Mouse (Mus musculus) layer of hippocampus, postnatal 25 days (tissue): ENCODE measurements around the gene Aatk. TPM values are rescaled to one million over a fixed set of nuclear protein-coding genes. Genes with fewer than 3 reads are reported as not detected.
A peak's percentile ranks its signal among the peaks of the same experiment; 100 is the strongest.

Experiments used
- DNase-seq, 2 experiments: peaks; one replicate each; pipeline ENCODE4 v3.0.0; 2022; ENCODE audit warnings: mixed read lengths in 2 of 2, low spot score in 1 of 2; ENCODE audit errors: extremely low spot score in 1 of 2
- total RNA-seq, 2 experiments: library from RNA; stranded (reverse); gene quantifications; 2 replicates each; pipeline ENCODE4 v1.2.3; 2021

Gene Aatk
- total RNA-seq, 2 experiments from 2014 or later = 221 to 225 TPM

DNA sequence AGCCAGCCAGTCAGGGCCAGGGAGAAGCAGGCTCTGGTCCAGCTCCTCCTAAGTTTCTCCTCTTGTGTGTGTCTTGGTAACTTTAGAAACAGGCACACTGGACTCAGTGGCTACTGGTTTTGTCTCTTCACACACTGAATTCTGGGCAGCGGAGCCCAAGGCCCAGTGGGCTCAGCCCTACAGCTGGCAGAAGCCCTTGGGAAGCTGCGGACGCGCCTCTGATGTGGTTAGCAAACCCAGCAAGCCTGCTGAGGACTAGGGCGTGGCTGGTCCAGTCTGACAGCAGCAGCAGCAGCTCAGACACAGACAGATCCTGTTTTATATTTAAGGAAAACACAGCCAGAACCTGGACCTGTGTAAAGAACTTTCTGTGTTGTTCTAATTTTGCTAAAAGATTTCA lies 44.9 kb downstream of the Aatk start:
- DNase-seq = no peak

GRCm38 (mm10) chr11:119997351-119997750 lies 49.6 kb downstream of the Aatk start:
- DNase-seq = no peak

- peak; percentile 97 to 99 for DNase-seq
Observed at GRCm38 (mm10) chr11:119991338-119991678, 55.7 kb downstream of the Aatk start.

DNA sequence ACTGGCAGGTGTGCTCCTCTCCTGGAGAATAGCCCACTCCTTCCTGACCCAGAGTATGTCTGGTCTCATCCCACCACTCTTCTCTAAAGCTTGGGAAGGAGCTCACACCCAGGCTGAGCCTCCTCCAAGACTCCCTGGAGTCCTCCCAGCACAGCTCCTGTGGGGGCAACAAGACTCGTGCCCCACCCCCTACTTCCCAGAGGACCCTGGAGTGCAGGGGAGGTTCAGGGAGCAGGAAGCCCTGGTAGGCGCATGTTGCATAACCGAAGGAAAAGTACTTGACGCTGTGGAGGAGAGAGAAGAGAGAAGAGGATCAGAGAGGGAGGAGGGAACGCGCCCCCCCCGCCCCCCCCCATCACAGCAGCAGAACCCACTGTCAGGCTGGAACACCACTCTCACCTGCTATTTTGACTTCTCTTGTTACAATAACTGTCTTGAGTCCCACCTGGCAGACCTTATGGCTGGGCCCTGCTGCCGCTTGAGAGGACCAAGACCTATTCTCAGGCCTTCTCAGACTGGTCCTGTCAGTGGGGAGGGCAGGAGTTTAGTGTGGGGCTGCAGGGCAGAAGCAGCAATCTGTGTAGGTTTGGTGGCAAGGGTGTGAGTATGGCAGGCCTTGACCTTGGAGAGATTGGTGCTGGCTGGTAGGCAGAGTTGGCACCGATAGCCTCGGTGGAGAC lies 56.2 kb downstream of the Aatk start:
- DNase-seq = no peak

DNA sequence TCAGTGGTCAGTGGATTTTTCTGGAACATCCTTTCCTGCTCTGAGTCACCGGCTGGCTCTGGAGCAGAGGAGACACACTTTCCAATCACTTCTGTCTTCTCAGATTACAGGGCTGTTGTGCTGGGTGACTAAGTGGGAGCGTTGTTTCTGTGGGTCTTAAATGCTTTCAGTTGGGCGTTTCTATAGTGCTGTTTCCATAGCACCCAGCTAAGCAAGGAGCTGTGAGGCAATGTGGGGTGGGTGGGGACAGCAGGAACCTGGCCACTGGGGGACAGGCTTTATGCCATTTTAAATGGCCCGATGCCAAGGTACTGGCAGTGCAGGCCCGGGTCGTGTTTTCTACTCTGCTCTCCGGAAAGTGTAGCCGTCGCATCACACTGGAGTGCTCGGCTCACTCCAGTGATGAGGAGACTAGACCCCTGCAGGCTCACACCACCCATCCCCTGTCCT lies 57.8 kb downstream of the Aatk start:
- DNase-seq = no peak

- DNase-seq = no peak
Observed at GRCm38 (mm10) chr11:119988391-119988790, 58.6 kb downstream of the Aatk start.

- no peak for DNase-seq
Observed at GRCm38 (mm10) chr11:119987876-119988275, 59.1 kb downstream of the Aatk start.

DNA sequence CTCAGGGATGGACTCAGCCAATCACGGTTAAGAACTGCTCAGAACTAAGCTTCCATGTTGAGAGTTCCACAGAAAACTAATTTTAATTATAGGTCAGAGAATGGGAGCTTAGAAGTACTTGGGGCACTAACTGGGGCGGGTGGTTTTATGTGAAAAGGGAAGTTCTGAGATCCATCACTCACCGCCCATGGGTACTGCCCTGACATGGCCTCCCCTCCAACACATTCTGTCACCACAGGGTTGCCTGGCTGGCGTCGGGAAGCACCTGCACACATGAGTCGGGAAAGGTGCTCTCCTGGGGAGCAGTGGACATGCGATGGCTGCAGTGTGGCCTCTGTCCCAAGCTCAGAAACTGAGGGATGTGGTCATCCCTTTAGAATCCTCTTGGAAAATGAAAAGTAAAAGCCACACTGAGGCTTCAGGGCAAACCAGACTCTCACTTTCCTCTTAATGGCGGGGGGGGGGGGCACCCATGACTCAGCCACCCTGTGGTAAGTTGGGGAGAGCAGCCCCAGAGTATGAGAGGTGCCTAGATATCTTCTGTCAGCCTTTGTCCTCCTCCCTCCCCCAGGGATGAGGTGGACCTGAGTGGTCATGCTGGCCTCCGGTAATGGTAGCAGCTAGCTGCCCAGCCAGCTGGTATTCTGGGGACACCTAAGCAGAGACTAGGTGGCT lies 60.1 kb downstream of the Aatk start:
- DNase-seq = no peak

DNA sequence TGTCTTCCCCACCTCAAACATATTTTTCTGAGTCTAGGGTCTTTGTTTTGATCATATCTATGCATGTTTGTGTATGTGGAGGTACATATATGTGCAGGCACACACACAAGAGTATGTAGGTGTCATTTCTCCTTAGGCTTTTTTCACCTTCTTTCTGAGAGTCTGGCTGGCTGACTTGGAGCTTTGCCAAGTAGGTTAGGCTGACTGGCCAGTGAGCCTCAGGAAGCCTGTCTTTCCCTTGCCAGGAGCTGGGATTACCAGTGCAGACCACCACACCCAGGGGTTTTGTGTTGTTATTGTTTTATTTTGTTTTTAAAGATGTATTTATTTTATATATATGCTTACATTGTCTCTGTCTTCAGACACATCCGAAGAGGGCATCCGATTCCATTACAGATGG lies 63.8 kb downstream of the Aatk start:
- DNase-seq = no peak

DNA sequence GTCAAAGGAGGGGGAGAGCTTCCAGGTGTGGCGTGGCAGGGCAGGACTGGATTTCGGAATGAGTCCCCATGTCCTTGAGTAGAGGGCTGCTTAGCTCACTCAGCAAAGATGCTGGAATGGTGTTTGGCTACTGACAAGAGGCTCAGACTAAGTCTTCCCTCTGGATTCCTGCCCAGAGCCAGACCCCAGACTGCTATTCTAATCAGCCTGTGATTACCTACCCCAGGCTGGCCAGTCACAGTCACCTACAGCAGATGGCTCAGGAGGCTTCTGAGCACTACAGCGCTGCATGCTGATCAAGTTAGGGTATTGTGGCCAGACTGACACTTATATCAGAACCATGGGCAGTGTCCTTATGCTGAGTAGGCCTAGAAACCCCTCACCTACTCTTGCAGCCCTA lies 64.7 kb downstream of the Aatk start:
- no peak for DNase-seq

GRCm38 (mm10) chr11:119981769-119982168 lies 65.2 kb downstream of the Aatk start:
- DNase-seq = no peak

GRCm38 (mm10) chr11:119979596-119980385 lies 67.2 kb downstream of the Aatk start:
- DNase-seq = no peak

GRCm38 (mm10) chr11:119978701-119979100 lies 68.3 kb downstream of the Aatk start:
- no peak for DNase-seq

GRCm38 (mm10) chr11:119975739-119976501 lies 71.0 kb downstream of the Aatk start:
- DNase-seq = no peak

GRCm38 (mm10) chr11:119973789-119974188 lies 73.2 kb downstream of the Aatk start:
- DNase-seq = no peak

- DNase-seq = no peak
Observed at GRCm38 (mm10) chr11:119970021-119970851, 76.7 kb downstream of the Aatk start.

GRCm38 (mm10) chr11:119967892-119968291 lies 79.1 kb downstream of the Aatk start:
- DNase-seq = no peak

DNA sequence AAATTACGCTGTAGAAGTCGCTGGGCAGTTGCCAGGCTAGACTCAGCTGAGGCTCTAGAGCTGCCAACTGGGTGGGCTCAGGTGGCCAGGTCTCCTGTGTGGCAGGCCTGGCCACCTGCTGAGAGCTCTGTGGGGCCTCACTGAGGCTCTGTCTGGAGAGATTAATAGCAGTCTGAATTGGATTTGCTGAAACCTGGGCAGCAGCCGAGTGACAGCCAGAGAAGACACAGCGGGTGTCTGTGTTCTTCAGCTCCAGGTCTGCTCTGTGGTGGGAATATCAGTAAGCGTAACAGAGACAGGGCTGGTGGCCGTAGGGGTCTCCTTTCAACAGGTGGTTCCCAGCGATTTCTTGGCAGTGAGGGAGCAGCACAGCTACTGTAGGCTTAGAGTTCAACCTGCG lies 79.6 kb downstream of the Aatk start:
- DNase-seq = no peak

- no peak for DNase-seq
Observed at GRCm38 (mm10) chr11:119966294-119966693, 80.7 kb downstream of the Aatk start.

GRCm38 (mm10) chr11:119965053-119965452 lies 81.9 kb downstream of the Aatk start:
- no peak for DNase-seq
